Mouse (Mus musculus) bone marrow macrophage, adult 2 months (primary cell): ENCODE measurements around the gene Ttn.
"Not testable (repeated sequence)": the region's sequence is repeated elsewhere in the genome, so short reads cannot be mapped to it uniquely, and the experiment has no call there.

ENCODE experiments used
- CTCF ChIP-seq: IDR thresholded peaks from 2 replicates; pipeline ENCODE4 v1.5.1; 2012; ENCODE audit warnings: low read depth, mild to moderate bottlenecking, low read length, moderate library complexity
- POLR2A ChIP-seq: IDR thresholded peaks from 2 replicates; pipeline ENCODE4 v1.6.1; 2012; ENCODE audit warnings: mild to moderate bottlenecking, low read depth, low read length, borderline replicate concordance

- not testable (repeated sequence) for TF ChIP-seq POLR2A, CTCF
These were observed 31.1 kb upstream of the Ttn start for GRCm38 (mm10) chr2:77013449-77013848.
